Mouse (Mus musculus): ENCODE results near the gene Spry1. TPM values are rescaled to one million over a fixed set of nuclear protein-coding genes. Genes with fewer than 3 reads are reported as not detected.
"Not testable (repeated sequence)": the region's sequence is repeated elsewhere in the genome, so short reads cannot be mapped to it uniquely, and the experiment has no call there.

Gene Spry1
- total RNA-seq (2017): 0.48 to 0.96 TPM in 2 of 3 replicates, not detected in the other

GRCm38 (mm10) chr3:37639690-37640089 is at the start of gene Spry1:
TSS of gene Spry1 (plus strand) at chr3:37639947.
- peak; percentile 83 for ATAC-seq (replicated peaks; ENCODE audit: insufficient number of reproducible peaks, low FRiP score, low TSS enrichment, poor library complexity, severe bottlenecking)

GRCm38 (mm10) chr3:37595721-37596120 is 44.0 kb upstream of the Spry1 start:
- ATAC-seq (replicated peaks; ENCODE audit: insufficient number of reproducible peaks, low FRiP score, low TSS enrichment, poor library complexity, severe bottlenecking): no peak

- no peak for ATAC-seq (replicated peaks; ENCODE audit: insufficient number of reproducible peaks, low FRiP score, low TSS enrichment, poor library complexity, severe bottlenecking)
These were observed 43.2 kb upstream of the Spry1 start for GRCm38 (mm10) chr3:37596519-37596918.

GRCm38 (mm10) chr3:37597200-37597599 is 42.5 kb upstream of the Spry1 start:
- ATAC-seq (replicated peaks; ENCODE audit: insufficient number of reproducible peaks, low FRiP score, low TSS enrichment, poor library complexity, severe bottlenecking): no peak

- ATAC-seq (replicated peaks; ENCODE audit: insufficient number of reproducible peaks, low FRiP score, low TSS enrichment, poor library complexity, severe bottlenecking): not testable (repeated sequence)
These were observed 40.1 kb upstream of the Spry1 start for GRCm38 (mm10) chr3:37599641-37600040.

GRCm38 (mm10) chr3:37602356-37602755 is 37.4 kb upstream of the Spry1 start:
- ATAC-seq (replicated peaks; ENCODE audit: insufficient number of reproducible peaks, low FRiP score, low TSS enrichment, poor library complexity, severe bottlenecking): no peak

GRCm38 (mm10) chr3:37602890-37603289 is 36.9 kb upstream of the Spry1 start:
- no peak for ATAC-seq (replicated peaks; ENCODE audit: insufficient number of reproducible peaks, low FRiP score, low TSS enrichment, poor library complexity, severe bottlenecking)

GRCm38 (mm10) chr3:37603541-37603940 is 36.2 kb upstream of the Spry1 start:
- no peak for ATAC-seq (replicated peaks; ENCODE audit: insufficient number of reproducible peaks, low FRiP score, low TSS enrichment, poor library complexity, severe bottlenecking)

GRCm38 (mm10) chr3:37604976-37605875 is 34.5 kb upstream of the Spry1 start:
- ATAC-seq (replicated peaks; ENCODE audit: insufficient number of reproducible peaks, low FRiP score, low TSS enrichment, poor library complexity, severe bottlenecking): no peak

GRCm38 (mm10) chr3:37605876-37606238 is 33.9 kb upstream of the Spry1 start:
- no peak for ATAC-seq (replicated peaks; ENCODE audit: insufficient number of reproducible peaks, low FRiP score, low TSS enrichment, poor library complexity, severe bottlenecking)

- ATAC-seq (replicated peaks; ENCODE audit: insufficient number of reproducible peaks, low FRiP score, low TSS enrichment, poor library complexity, severe bottlenecking): no peak
These were observed 30.8 kb upstream of the Spry1 start for GRCm38 (mm10) chr3:37608926-37609325.

GRCm38 (mm10) chr3:37610670-37611069 is 29.1 kb upstream of the Spry1 start:
- no peak for ATAC-seq (replicated peaks; ENCODE audit: insufficient number of reproducible peaks, low FRiP score, low TSS enrichment, poor library complexity, severe bottlenecking)

- ATAC-seq (replicated peaks; ENCODE audit: insufficient number of reproducible peaks, low FRiP score, low TSS enrichment, poor library complexity, severe bottlenecking): no peak
These were observed 26.0 kb upstream of the Spry1 start for GRCm38 (mm10) chr3:37613722-37614121.

- no peak for ATAC-seq (replicated peaks; ENCODE audit: insufficient number of reproducible peaks, low FRiP score, low TSS enrichment, poor library complexity, severe bottlenecking)
These were observed 24.7 kb upstream of the Spry1 start for GRCm38 (mm10) chr3:37614878-37615650.

- ATAC-seq (replicated peaks; ENCODE audit: insufficient number of reproducible peaks, low FRiP score, low TSS enrichment, poor library complexity, severe bottlenecking): no peak; the same call in 1 of the 2 replicates
These were observed 22.9 kb upstream of the Spry1 start for GRCm38 (mm10) chr3:37616586-37617547.

GRCm38 (mm10) chr3:37632246-37632645 is 7.5 kb upstream of the Spry1 start:
- no peak for ATAC-seq (replicated peaks; ENCODE audit: insufficient number of reproducible peaks, low FRiP score, low TSS enrichment, poor library complexity, severe bottlenecking)

- ATAC-seq (replicated peaks; ENCODE audit: insufficient number of reproducible peaks, low FRiP score, low TSS enrichment, poor library complexity, severe bottlenecking): no peak
These were observed 7.0 kb upstream of the Spry1 start for GRCm38 (mm10) chr3:37632751-37633150.

GRCm38 (mm10) chr3:37634648-37635047 is 5.1 kb upstream of the Spry1 start:
- ATAC-seq (replicated peaks; ENCODE audit: insufficient number of reproducible peaks, low FRiP score, low TSS enrichment, poor library complexity, severe bottlenecking): no peak

GRCm38 (mm10) chr3:37636921-37637320 is 2.8 kb upstream of the Spry1 start:
- ATAC-seq (replicated peaks; ENCODE audit: insufficient number of reproducible peaks, low FRiP score, low TSS enrichment, poor library complexity, severe bottlenecking): no peak
